Mouse (Mus musculus) midbrain, embryonic 11.5 days (tissue): ENCODE results near the gene Map3k6. TPM values are rescaled to one million over a fixed set of nuclear protein-coding genes. Genes with fewer than 3 reads are reported as not detected.

Source experiments
- ATAC-seq: fragments of 200-750 bp; cut with Nextera tagmentation; 2 replicates; pipeline ENCODE4 v1.8.0; 2017; ENCODE audit warnings: moderate TSS enrichment, moderate library complexity; ENCODE audit not compliant: low FRiP score
- DNase-seq: peaks from one replicate; pipeline ENCODE4 v3.0.0; 2015; ENCODE audit warnings: low spot score; ENCODE audit errors: missing footprints
- H3K27ac ChIP-seq: fragments of 300-500 bp; sonication (generic); 2 replicates; pipeline ENCODE4 v1.5.1; 2014; ENCODE audit warnings: low read depth, low read length
- H3K27me3 ChIP-seq: fragments of 300-500 bp; sonication (generic); 2 replicates; pipeline ENCODE4 v1.6.1; 2014; ENCODE audit warnings: mild to moderate bottlenecking, low read length, moderate library complexity, mixed read lengths; ENCODE audit not compliant: control insufficient read depth, insufficient read depth
- H3K36me3 ChIP-seq: fragments of 300-500 bp; sonication (generic); 2 replicates; pipeline ENCODE4 v1.6.1; 2014; ENCODE audit warnings: mild to moderate bottlenecking, low read length, moderate library complexity, mixed read lengths; ENCODE audit not compliant: control insufficient read depth, insufficient read depth
- H3K4me1 ChIP-seq: fragments of 300-500 bp; sonication (generic); 2 replicates; pipeline ENCODE4 v1.6.1; 2014; ENCODE audit warnings: low read length; ENCODE audit not compliant: control insufficient read depth, insufficient read depth
- H3K4me2 ChIP-seq: fragments of 300-500 bp; sonication (generic); 2 replicates; pipeline ENCODE4 v1.6.1; 2014; ENCODE audit warnings: mild to moderate bottlenecking, moderate library complexity
- H3K4me3 ChIP-seq: fragments of 300-500 bp; sonication (generic); 2 replicates; pipeline ENCODE4 v1.5.1; 2014; ENCODE audit warnings: low read depth, low read length
- H3K9ac ChIP-seq: fragments of 300-500 bp; sonication (generic); 2 replicates; pipeline ENCODE4 v1.6.1; 2014; ENCODE audit warnings: low read length
- H3K9me3 ChIP-seq: fragments of 300-500 bp; sonication (generic); 2 replicates; pipeline ENCODE4 v1.6.1; 2016; ENCODE audit warnings: low read length; ENCODE audit not compliant: control insufficient read depth
- WGBS: fragments of 180-500 bp; shearing (Covaris S2); extraction: QIAGEN DNeasy Blood & Tissue Kit; methylation state at CpG from one replicate; pipeline ENCODE4 v1.1.7; 2014; 5-methylcytosine and 5-hydroxymethylcytosine counted together
- polyA plus RNA-seq: library from polyadenylated mRNA; unstranded; fragments of >200 nt; fragmentation: Nextera tagmentation; extraction: Ambion mirVana; gene quantifications from 2 replicates; pipeline ENCODE4 v1.2.1, GENCODE M21; 2014

Map3k6 gene
- polyA plus RNA-seq, 1 experiment from 2014 or later: 2.0 TPM

DNA sequence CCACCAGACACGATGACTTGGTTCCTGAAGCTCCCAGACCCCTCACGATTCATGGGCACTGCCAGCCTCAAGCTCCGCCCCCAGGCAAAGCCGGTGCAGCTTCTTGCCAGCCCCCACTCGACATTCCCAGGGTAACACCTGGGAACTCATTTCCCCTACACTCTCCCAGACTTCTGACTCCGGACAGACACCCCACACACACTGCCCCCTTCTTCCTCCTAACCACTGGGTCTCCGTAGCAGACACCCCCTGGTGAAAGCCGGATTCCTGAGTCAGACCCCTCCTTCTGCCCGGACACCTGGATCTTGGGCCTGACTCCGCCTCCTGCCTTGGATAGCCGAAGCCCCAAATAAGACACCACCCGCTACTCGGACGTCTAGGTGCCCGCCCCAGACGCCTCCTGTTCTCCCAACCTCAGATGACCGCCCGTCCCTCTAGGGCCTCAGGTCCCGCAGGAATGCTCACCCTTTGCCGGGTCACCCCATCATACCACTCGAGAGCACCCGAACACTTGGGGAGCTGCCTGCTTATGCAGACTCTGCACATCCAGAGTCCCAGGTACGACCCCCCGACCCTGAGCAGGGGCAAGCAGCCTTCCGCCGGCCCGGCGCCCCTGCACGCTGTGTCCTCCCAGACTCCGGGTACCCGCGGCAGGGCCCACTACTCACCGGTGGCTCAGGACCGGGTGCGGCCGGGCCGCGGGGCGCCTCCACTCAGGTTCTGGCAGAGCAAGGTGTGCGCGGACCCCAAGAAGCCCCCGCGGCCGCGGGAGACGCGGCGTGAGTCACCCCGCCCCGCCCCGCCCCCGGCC, 28.7 kb upstream of the Map3k6 start, which contains the start of the genes Cd164l2 and Gpr3:
TSS of gene Cd164l2 (plus strand) at position 381 of the 811 bp plus-strand sequence.
TSS of gene Gpr3 (minus strand) at position 786 of the 811 bp plus-strand sequence.
- WGBS: 2% methylated on average over 52 of the region's 52 CpGs
- Histone ChIP-seq H3K4me3 (peak within 1 kb of the TSS; percentile 69), H3K4me2 (peak within 1 kb of the TSS; percentile 98), H3K9ac (peak within 1 kb of the TSS; percentile 61), H3K27me3 (peaks cover 38% of the 10 kb centered on the region), H3K4me1 (peaks cover 12% of the 10 kb centered on the region), H3K9me3 (no peaks in the 10 kb centered on the region), H3K36me3 (no peaks in the 10 kb centered on the region), H3K27ac (no peak within 1 kb of the TSS)
- ATAC-seq (peak; percentile 79), DNase-seq (no peak)

DNA sequence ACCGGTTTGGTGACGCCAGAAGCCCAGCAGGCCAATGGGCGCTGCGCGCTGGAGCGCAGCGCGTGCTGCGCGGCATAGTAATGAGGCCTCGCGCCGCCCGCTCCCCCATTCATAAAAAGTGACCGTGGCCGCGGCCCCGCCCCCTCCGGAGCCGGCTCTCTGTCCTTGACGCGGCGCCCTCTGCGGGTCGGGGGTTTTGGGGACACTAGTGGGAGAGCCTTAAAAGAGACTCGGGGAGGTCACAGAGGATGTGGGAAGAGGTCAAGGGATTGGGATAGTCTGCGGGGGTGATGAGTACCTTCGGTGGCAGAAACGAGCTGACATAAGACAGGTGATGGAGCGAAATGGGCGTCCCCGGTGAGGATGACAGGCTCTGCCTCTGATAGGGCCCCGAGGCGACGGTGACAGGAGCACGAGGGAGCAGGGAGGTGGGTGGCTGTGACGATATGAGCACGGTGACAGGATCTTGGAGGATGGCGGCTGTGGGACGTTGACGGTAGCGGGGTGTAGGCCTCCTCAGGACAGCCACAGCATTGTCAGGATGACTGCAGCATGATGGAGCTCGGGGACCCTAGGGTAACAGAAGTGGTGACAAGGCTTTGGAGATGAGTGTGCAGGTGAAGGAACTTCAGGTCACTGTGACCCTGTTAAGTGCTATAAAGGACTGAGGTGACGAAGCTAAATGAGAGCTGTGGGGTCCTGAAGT, 27.9 kb upstream of the Map3k6 start:
- H3K4me3 ChIP-seq: peak overlapping the region; percentile 69
- no peak overlapping the region for H3K27ac ChIP-seq
- H3K4me1 ChIP-seq: peaks cover 12% of the 10 kb centered on the region
- peak overlapping the region; percentile 61 for H3K9ac ChIP-seq
- peak overlapping the region; percentile 98 for H3K4me2 ChIP-seq
- ATAC-seq (peak; percentile 86), DNase-seq (peak; percentile 95)
- 1% methylated on average over 44 of the region's 44 CpGs for WGBS
- H3K27me3 ChIP-seq: peaks cover 38% of the 10 kb centered on the region
- no peaks in the 10 kb centered on the region for H3K9me3 ChIP-seq
- H3K36me3 ChIP-seq: no peaks in the 10 kb centered on the region

DNA sequence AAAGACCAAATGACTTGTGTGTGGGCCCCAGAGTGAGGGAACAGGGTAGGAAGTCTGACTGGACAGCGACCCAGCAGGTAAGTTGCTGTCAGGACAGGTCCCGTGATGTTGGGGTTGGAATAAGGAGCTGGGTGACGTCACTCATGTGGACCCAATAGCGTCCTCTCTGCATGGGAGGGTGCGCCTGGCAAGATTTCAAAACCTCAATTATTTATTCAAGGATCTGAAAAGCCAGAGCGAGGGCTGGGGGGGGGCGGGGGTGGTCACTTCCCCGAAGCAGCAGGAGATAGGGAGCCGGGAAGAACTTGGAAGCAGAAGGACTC, 27.4 kb upstream of the Map3k6 start:
- H3K9ac ChIP-seq: no peak overlapping the region
- ATAC-seq (peak; percentile 30; the same call in 1 of the 2 replicates), DNase-seq (no peak)
- no peak overlapping the region for H3K27ac ChIP-seq
- H3K27me3 ChIP-seq: peaks cover 38% of the 10 kb centered on the region
- H3K4me1 ChIP-seq: peaks cover 12% of the 10 kb centered on the region
- peak overlapping the region; percentile 98; the same call in 1 of the 2 replicates for H3K4me2 ChIP-seq
- no peaks in the 10 kb centered on the region for H3K9me3 ChIP-seq
- WGBS: 0% methylated on average over 9 of the region's 9 CpGs
- no peak overlapping the region for H3K4me3 ChIP-seq
- no peaks in the 10 kb centered on the region for H3K36me3 ChIP-seq

DNA sequence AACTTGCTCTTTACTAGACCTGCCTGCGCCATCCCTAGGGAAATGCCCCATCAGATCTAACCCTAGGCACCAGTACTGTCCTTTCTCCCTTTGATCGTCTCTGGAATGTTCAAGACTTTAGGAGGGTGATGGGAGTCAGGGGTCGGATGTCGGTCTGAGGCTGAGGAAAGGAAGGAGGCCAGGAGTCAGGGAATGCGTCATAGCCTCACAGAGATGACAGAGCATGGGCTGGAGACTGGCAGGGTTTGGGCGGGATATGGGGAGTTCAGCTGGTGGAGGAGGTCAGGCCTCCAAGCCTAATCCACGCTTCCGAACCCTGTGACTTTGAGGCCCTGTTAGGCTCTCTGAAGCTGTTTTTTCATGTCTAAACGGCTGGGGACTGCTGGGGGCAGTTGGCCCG, 27.0 kb upstream of the Map3k6 start:
- Histone ChIP-seq H3K9me3 (no peaks in the 10 kb centered on the region), H3K4me1 (peaks cover 12% of the 10 kb centered on the region), H3K36me3 (no peaks in the 10 kb centered on the region), H3K9ac (no peak overlapping the region), H3K4me2 (no peak overlapping the region), H3K27ac (no peak overlapping the region), H3K27me3 (peaks cover 38% of the 10 kb centered on the region), H3K4me3 (no peak overlapping the region)
- no peak for ATAC-seq
- no peak for DNase-seq
- 6% methylated on average over 10 of the region's 10 CpGs for WGBS

DNA sequence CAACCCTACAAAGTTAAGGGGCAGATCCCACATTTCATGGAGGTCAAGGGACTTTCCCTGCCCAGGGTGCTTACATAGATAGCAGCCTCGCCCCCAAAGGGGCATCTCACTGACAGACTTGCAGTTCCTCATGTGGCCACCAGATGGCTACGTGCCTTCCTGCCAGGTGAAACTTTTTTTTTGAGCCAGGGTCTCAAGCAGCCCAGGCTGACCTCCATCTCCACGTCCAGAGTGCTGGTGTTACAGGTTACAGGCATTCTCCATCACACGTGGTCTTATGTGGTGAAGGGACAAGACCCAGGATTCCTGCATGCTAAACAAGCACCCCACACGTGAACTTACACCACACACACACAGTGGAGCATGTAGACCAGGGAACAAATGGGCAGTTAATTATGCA, 23.0 kb upstream of the Map3k6 start:
- WGBS: under 1% methylated on average over 5 of the region's 5 CpGs
- Histone ChIP-seq H3K4me3 (no peak overlapping the region), H3K4me1 (peaks cover 10% of the 10 kb centered on the region), H3K27me3 (peaks cover 26% of the 10 kb centered on the region), H3K27ac (no peak overlapping the region), H3K4me2 (no peak overlapping the region), H3K9me3 (no peaks in the 10 kb centered on the region), H3K9ac (no peak overlapping the region), H3K36me3 (no peaks in the 10 kb centered on the region)
- ATAC-seq (0 out of 2 replicates have a peak, but pooled peaks have one; percentile 25), DNase-seq (peak; percentile 96)

DNA sequence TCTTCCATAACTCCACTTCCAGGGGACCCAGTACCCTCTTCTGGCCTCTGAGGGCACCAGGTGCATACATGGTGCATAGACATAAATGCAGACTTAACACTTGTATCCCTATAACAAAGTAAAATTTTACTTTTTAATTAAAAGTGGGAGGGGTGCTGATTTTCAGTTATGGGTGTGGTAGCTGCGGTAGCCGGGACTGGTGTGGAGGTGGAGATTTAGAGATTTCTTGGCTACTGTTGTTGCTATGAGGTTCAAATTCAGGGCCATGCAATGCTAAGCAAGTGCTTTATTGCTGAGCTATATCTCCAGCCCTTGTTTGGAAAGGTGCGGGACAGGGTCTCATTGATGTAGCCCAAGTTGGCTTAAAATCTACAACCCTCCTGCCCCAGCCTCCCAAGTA, 21.9 kb upstream of the Map3k6 start:
- no peak for DNase-seq
- no peak for ATAC-seq
- Histone ChIP-seq H3K9me3 (no peaks in the 10 kb centered on the region), H3K27ac (no peak overlapping the region), H3K4me1 (peaks cover 4% of the 10 kb centered on the region), H3K4me3 (no peak overlapping the region), H3K36me3 (no peaks in the 10 kb centered on the region), H3K4me2 (no peak overlapping the region), H3K9ac (no peak overlapping the region), H3K27me3 (peaks cover 18% of the 10 kb centered on the region)
- WGBS: 87% methylated on average over 3 of the region's 3 CpGs

DNA sequence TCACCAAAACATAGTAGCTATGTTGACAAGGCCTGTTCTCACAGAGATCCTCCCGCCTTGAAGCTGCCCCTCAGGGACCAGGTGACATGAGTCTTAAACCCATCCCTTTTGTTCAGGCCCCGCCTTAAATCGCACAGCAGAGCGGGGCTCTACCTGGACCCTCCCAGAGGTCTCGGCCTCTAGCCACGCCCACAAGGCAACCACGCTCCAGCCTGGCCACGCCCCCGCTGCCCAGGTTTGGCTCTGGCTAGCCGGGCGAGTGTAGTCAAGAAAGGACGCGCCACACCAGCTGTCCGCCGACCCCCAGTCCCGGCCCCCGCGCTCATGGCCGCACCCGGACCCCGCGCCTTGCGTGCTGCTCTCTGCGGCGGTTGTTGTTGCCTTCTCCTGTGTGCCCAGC, 20.0 kb upstream of the Map3k6 start:
- no peaks in the 10 kb centered on the region for H3K36me3 ChIP-seq
- H3K9ac ChIP-seq: no peak overlapping the region
- WGBS: 2% methylated on average over 25 of the region's 25 CpGs
- peaks cover 10% of the 10 kb centered on the region for H3K27me3 ChIP-seq
- ATAC-seq (0 out of 2 replicates have a peak, but pooled peaks have one; percentile 35), DNase-seq (no peak)
- H3K4me3 ChIP-seq: peak overlapping the region; percentile 5; the same call in 1 of the 2 replicates
- no peak overlapping the region for H3K27ac ChIP-seq
- H3K9me3 ChIP-seq: no peaks in the 10 kb centered on the region
- H3K4me2 ChIP-seq: peak overlapping the region; percentile 43
- peaks cover 4% of the 10 kb centered on the region for H3K4me1 ChIP-seq

DNA sequence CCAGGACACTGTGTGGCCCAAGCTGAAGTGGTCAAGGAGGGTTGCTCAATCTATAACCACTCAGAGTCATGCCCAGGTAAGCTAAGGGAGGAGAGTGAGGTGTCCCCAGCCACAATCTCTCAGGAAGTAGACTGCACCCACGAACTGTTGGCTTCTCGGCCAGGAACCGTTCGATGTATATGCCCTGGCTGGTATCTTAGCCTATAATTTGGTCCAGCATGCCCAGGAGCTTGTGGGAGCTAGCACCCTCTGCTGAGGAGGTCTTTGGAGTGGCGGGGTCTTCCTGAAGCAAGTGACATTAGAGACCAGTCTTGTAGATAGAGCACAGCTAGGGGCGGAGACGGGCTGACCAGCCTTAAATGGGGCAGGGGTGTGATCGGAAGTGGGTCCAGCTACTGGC, 18.9 kb upstream of the Map3k6 start:
- Histone ChIP-seq H3K9ac (no peak overlapping the region), H3K9me3 (no peaks in the 10 kb centered on the region), H3K4me3 (no peak overlapping the region), H3K4me1 (peaks cover 4% of the 10 kb centered on the region), H3K36me3 (no peaks in the 10 kb centered on the region), H3K27me3 (peaks cover 10% of the 10 kb centered on the region), H3K4me2 (no peak overlapping the region), H3K27ac (no peak overlapping the region)
- DNase-seq (no peak), ATAC-seq (no peak)
- 85% methylated on average over 8 of the region's 8 CpGs for WGBS

DNA sequence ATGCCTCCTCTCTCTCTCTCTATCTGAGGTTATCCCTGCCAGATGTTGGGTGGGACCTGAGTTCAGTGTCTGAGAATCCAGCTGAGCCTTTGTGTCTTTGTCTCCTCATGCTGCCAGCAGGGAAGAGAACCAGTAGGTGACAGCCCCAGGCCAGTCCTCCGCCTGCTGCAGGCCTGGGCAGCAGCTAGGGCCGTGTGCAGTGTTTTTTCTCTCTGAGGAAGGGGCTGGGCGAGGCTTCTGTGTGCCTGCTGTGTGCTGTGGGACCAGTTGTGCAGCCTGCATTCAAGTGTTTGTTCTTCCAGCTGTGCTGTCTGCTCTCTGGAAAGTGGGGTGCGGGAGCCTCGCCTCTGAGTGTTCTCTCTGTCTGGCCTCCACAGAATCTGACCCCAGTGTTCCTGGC, 16.7 kb upstream of the Map3k6 start:
- Histone ChIP-seq H3K4me1 (peaks cover 4% of the 10 kb centered on the region), H3K27ac (no peak overlapping the region), H3K4me3 (no peak overlapping the region)

More for the DNA sequence above, 16.7 kb upstream of the Map3k6 start:
- ATAC-seq (no peak), DNase-seq (no peak)
- Histone ChIP-seq H3K9me3 (no peaks in the 10 kb centered on the region), H3K4me2 (no peak overlapping the region), H3K9ac (no peak overlapping the region), H3K27me3 (peaks cover 10% of the 10 kb centered on the region), H3K36me3 (no peaks in the 10 kb centered on the region)
- 49% methylated on average over 5 of the region's 5 CpGs for WGBS
